Mouse (Mus musculus): ENCODE results near the gene Col20a1. TPM values are rescaled to one million over a fixed set of nuclear protein-coding genes. Genes with fewer than 3 reads are reported as not detected.

The Col20a1 gene
- polyA plus RNA-seq (2017; shearing (Covaris generic)): 0.61 TPM

DNA sequence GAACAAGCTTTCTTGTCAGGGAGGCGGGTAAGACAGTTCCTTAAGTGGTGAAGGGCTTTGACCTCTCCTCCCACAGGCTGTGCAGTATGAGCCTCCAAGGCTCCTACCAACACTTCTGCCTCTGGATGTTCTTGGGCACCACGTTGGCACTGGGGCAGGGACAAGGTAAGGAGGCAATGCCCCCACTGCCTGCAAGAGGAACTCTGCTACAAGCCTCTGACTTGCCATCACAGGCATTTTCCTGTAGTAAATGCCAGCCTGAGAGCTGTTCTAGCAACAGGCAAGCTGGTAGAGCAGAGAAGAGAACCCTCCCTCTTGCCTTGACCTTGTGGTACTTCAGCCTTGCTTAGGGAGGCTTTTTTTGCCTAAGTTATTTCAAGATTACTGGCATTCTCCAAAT lies at the start of gene Col20a1:
Col20a1 (plus strand) TSS at position 87 of the 400 bp plus-strand sequence.

DNA sequence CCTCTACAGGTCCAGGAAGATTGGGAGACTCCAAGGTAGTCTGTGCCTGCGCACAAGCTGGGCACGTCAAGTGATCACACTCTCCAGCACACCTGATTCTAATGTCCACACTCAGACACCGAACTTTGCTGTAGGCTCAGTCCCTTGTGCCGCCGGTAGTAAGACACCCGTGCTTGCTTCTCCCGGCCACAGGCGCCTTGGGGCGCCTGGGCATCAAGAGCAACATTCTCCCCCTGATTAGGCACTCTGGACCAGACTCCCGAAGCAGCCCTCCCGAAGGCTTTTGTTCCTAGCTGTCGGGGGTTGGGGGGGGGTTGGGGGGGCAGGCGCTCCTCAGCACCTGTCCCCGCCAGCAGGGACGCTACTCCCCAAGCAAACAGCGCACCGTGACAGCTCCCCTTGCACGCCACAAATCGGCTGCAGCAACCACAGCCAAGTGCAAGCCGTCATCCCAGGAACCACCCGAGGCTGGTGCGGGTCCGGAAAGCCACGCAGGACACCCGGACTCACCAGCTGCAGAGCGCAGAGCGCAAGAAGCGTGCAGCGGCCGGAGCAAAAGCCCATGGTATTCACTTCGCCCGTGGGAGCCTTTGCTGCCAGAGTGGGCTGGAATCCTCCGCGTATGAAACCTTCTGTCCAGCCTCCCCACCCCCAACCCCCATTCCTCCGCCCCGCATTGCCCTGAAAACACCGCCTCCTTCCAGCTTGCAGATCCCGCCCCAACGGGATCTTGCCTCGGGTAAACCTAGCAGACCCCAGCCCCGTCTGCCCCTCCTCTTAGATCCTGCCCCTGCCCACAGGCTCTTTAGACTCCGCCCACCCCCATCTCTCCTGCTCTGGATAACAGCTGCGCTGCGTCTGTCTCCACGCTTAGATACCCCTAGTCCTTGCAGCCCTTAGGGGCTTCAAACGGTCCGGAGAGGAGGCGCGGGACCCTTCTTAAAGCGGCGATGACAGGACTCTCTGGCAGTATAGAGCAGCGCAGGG lies 32.0 kb upstream of the Col20a1 start, which contains the start of gene Nkain4:
Nkain4 (minus strand) TSS at position 639 of the 987 bp plus-strand sequence.

DNA sequence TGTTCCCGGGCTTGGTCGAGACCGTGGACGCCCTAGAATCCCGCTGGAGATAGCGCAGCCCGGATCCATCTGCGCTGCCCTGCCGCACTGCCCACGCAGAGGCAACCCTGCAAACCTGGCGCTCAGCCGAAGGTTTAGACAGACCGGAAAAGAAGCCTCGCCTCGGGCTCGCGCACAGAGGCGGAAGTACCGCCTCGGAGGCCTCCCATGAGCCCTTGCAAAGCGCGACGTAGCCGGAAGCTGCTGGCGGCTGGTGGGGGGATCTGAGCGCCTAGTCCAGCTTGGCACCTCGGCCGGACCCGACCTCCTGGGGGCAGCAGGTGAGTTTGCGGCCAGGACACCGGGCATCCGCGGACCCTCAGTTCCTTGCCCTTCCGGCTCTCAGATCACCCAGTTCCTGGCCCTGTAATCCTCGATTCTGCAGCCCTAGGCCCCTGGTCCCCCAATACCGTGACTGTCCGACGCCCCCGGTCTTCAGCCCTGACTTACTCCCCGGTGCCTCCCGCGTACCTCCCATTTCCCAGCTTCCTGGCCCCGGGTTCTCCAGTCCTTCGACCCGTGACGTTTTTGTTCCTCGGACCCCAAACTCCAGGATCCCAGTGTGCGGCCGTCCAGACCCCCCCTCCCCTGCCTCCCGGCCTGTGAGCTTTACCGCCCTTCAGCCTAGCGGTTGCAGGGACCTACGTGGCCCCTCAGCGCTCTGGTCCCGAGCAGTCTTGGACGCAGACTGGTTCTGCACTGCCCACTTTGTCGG lies 19.1 kb upstream of the Col20a1 start, which contains the start of gene Arfgap1:
Arfgap1 (plus strand) TSS at position 216 of the 754 bp plus-strand sequence.

DNA sequence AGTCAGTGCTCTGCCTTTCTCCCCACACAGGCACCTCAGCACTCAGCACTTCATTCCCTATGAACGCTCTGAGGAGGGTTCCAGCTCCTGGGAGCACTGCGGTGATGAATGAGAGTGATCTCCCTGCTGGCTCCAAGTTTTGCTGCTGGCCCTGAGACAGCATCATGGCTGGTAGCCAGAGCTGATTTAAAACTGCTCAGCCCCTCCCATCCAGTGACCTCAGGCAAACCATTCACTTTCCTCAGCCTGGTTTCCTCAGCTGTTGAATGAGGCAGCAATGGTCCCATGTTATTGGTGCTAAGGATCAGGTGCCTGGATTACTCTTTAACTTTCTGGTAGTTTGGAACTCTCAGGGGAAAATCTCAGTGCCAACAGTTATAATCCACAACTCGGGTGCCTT lies 57.1 kb downstream of the Col20a1 start, which contains the start of gene Chrna4:
Chrna4 (minus strand) TSS at position 110 of the 400 bp plus-strand sequence.

Other genes starting within 250 kb of the Col20a1 start
- not detected for gene Bhlhe23, start 209.6 kb upstream of the Col20a1 start, polyA plus RNA-seq (2017; shearing (Covaris generic))
- 84.3 TPM for gene Ythdf1, start 65.6 kb upstream of the Col20a1 start, polyA plus RNA-seq (2017; shearing (Covaris generic))
- gene Birc7, start 57.5 kb upstream of the Col20a1 start, polyA plus RNA-seq (2017; shearing (Covaris generic)): not detected
- not detected for gene Nkain4, start 31.8 kb upstream of the Col20a1 start, polyA plus RNA-seq (2017; shearing (Covaris generic))
- 58.9 TPM for gene Arfgap1, start 19.3 kb upstream of the Col20a1 start, polyA plus RNA-seq (2017; shearing (Covaris generic))
- not detected for gene Chrna4, start 57.0 kb downstream of the Col20a1 start, polyA plus RNA-seq (2017; shearing (Covaris generic))
- gene Kcnq2, start 148.8 kb downstream of the Col20a1 start, polyA plus RNA-seq (2017; shearing (Covaris generic)): 0.14 TPM
- not detected for gene Eef1a2, start 170.5 kb downstream of the Col20a1 start, polyA plus RNA-seq (2017; shearing (Covaris generic))
- gene Ppdpf, start 200.7 kb downstream of the Col20a1 start, polyA plus RNA-seq (2017; shearing (Covaris generic)): 106 TPM
- gene Ptk6, start 216.3 kb downstream of the Col20a1 start, polyA plus RNA-seq (2017; shearing (Covaris generic)): not detected
- gene Srms, start 226.7 kb downstream of the Col20a1 start, polyA plus RNA-seq (2017; shearing (Covaris generic)): 0.24 TPM
- gene Fndc11, start 233.5 kb downstream of the Col20a1 start, polyA plus RNA-seq (2017; shearing (Covaris generic)): not detected